Comparison of ENCODE assay signal across 12 mouse cellular contexts in genomic region chr12:80883881-80884280, GRCm38 (mm10).
"Had no signal": no experiment of that assay in that cellular context is flagged by ENCODE, and none has a peak within 500 bp of the region (broad histone marks: within the 10 kb centered on the region; RNA-seq: fewer than 3 reads in every experiment).

No protein-coding gene starts in this region.

- H3K9me3 ChIP-seq: kidney, embryonic 15.5 days; limb, embryonic 15.5 days; liver, embryonic 12.5 days; neural tube, embryonic 15.5 days had no signal

- H3K9ac ChIP-seq: kidney, embryonic 15.5 days; limb, embryonic 15.5 days; liver, embryonic 12.5 days; lung, embryonic 14.5 days; neural tube, embryonic 15.5 days had no signal

- H3K4me2 ChIP-seq: kidney, embryonic 15.5 days; limb, embryonic 15.5 days; liver, embryonic 12.5 days; lung, embryonic 14.5 days; neural tube, embryonic 15.5 days had no signal

- H3K27me3 ChIP-seq: kidney, embryonic 15.5 days; limb, embryonic 15.5 days; liver, embryonic 12.5 days; neural tube, embryonic 15.5 days had no signal

- ATAC-seq: liver, embryonic 12.5 days had no signal

- H3K4me1 ChIP-seq: neural tube, embryonic 15.5 days had no signal

- H3K27ac ChIP-seq: kidney, embryonic 15.5 days; limb, embryonic 15.5 days; liver, embryonic 12.5 days; neural tube, embryonic 15.5 days had no signal

- H3K36me3 ChIP-seq: neural tube, embryonic 15.5 days had no signal

- DNase-seq: kidney, postnatal 14 days; lung, embryonic 14.5 days; lung, postnatal 14 days; midbrain, embryonic 14.5 days; right cerebral cortex, adult 18-20 months; right cerebral cortex, postnatal 25 days; thymus, postnatal 36 days had no signal

- H3K4me3 ChIP-seq: kidney, embryonic 15.5 days; limb, embryonic 15.5 days; liver, embryonic 12.5 days; myocyte; neural tube, embryonic 15.5 days had no signal
